Mouse (Mus musculus) urinary bladder, postnatal 14 days (tissue): ENCODE measurements around the gene Hpse2.

Experiments
- DNase-seq: peaks from one replicate; pipeline ENCODE4 v3.0.0; 2021; ENCODE audit warnings: low spot score

The Hpse2 gene

DNA sequence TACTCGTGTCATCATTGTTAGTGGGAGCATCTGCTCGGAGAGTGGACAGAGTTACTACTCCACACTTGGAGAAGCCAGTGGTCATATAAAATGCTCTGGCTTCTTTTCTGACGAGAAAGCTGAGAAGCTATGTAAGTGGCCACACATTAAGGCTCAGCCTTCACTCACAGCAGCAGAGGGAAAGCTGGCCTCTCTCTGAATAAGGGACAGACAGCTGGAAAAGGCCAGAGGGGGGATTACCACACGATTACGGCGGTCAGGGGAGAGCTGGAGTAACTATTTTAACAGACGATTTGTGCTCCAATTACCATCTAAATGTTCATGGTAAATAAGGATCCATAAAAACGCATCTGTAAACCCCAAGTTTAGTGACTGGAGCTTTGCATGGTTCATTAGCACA lies 232.1 kb downstream of the Hpse2 start:
- peak; percentile 3 for DNase-seq

DNA sequence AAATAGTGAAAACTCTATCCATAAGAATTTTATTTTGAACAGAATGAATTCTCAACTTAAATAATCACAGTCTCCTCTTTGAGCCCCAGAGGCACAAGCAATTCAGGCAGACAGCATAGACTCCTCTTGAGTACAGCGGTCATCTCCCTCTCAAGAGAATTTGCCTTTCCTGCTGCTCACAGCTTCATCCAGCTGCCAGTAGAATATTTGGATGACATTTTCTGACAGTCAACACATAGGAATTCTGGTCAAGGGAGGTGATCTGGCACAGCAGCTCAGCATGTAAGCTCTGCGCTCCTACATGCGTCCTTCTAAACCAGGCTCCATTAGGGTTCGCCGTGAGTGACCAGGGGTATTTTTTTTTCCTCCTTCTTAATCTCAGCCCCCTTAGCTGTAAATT lies 232.6 kb downstream of the Hpse2 start:
- no peak for DNase-seq

DNA sequence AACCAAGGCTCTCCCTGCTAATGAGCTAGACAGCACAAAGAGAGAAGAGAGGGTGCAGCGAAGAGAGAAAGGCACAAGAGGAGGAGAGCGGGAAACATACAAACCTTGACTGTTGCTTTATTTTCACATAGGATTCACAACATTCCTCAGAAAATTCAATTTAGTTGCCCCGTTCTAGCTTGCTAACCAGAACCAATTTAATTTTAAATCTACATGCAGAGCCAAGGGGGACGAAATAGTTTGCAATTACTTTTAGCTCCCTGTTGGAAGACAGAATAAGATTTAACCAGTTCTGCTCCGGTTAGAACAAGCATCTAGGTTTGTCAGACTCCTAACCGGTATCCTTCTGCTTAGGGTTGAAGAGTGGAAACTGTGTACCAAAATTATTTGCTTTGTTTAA lies 240.3 kb downstream of the Hpse2 start:
- DNase-seq = no peak

DNA sequence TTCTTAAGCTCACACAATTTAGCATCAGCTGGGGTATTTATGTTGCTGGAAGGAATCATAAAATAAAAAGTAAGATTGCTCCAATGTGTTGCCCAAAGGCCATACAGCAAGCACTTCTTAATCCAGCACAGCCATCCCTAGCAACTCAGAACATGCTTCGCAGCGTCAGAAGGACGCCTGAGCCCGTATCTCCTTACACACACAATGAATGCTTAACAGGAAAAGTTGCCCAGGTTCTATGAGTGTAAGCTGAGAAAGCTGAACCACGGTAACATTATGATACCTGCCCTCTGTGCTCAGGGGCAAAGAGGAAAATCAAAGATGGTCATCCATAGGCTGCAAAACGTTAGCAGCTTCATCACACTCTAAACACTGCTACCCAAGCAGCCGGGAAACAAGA lies 241.3 kb downstream of the Hpse2 start:
- DNase-seq = no peak

DNA sequence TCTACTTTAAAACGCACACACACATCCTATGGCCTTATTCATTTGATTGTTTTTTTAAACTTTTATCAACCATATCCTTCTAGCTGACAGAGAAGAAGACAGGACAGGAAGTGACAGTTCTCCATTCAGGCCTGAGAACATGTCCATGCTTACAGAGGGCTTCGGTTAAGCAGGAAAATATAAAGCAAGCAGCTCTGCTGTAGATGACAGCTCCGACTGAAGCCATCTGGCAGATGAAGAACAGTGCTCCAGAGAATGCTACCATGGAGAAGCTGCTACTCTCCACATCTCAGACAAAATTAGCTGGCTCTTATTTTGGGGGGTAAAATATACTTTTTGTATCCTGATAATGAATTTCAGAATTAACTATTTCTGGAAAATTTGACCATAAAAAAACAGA lies 246.5 kb downstream of the Hpse2 start:
- no peak for DNase-seq

DNA sequence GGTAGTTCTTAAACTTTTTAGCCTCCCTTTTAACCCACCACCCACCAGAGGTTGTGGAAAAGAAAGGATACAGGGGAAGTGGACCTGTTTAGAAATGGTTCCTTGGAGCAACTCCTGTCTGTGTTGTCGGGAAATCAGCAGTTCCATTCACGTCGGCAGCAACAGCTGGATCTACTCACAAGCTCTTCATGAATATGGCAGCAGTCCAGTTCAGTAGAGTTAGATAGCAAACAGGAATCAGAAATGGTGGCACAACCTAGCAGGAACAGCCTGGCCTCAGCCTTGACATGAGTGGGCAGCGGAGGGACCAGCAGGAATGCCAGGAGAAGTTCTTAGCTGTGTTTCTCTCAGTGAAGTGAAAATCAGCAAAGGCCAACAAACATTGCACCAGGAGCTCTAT lies 278.4 kb downstream of the Hpse2 start:
- DNase-seq = no peak

DNA sequence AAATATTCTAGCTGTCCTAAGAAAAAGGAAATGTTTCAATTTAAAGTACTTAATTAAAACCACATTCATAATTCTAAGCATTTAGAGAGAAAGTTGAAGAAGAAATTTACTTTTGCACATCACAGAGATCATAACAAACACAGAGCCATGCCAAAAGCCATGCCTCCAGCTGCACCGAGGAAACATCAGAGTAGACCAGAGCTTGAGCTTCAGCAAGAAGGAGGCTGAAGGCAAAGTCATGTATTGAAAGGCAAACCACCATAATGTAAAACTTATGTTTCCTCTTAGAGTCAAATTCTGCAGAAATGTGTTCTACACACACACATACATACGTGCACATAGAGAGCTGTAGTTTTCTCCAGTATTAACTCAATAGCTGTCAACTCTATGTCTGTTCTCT lies 291.2 kb downstream of the Hpse2 start:
- no peak for DNase-seq

DNA sequence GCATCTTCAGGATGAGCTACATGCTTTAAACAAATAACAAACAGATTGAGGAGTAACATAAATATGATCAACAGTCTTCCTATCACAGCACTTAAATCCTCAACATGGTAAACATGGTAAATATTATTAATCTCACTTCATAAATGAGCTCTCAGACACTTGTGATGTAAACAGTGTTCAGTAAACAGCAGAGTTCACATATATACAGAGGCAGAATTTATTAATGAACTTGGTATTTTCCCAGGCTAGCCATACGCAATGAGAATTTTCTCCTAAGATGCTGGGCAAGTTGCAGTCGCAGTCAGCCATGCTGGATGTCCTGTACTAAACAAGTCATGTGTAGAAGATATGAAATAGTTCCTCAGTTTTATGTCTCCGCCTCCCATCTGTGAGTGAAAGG lies 300.9 kb downstream of the Hpse2 start:
- no peak for DNase-seq

DNA sequence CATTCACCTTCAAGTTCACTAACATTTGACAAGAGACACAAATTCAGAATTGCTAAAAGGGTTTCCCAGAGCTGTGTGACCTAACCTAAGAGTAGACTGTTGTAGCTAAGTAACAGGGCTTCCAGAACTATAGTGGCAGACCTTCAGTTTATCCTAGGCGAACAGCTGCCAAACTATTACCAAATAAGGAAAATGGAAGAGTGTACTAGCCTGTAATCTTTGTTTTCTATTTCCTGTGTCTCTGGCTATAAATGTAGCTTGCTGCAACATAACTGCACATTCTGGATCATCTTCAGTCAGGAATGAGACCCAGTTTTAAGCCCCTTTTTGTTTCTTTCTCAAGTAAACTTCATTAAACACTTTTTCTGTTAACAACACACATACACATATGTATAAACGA lies 324.0 kb downstream of the Hpse2 start:
- DNase-seq = no peak

DNA sequence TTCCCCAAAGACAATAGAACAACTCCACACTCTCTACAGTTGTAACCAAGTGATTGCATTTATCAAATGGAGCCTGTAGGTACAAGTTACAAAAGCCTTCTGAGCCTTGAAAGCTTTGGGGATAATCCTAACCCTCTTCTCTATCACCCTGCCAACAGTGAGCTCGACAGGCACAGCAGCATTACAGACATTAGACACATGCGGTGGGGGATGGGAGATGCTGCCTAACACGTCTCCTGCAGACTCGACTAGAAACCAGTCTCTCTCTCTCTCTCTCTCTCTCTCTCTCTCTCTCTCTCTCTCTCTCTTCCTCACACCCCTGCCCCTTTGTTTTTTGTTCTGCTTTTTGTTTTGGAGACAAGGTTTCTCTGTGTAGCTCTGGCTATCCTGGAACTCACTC lies 343.6 kb downstream of the Hpse2 start:
- DNase-seq = no peak

DNA sequence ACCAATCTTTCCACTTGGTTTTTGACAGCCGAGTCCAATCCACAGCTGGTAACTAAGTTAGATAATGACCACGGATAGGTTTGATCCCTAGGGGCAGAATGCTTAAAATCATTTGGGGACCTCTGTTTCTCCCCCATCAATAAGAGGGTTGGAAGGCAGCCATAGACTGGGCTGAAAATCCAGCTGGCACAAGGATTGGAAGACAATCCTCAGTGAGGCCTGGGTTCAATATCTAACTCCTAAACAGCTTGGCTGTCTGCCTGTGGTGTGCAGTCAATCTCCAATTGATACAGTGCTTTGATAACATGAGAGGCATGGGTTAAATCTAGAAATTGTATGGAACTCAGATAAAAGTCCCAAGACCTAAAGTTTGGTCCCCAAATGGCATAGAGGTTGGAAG lies 345.4 kb downstream of the Hpse2 start:
- DNase-seq = no peak

DNA sequence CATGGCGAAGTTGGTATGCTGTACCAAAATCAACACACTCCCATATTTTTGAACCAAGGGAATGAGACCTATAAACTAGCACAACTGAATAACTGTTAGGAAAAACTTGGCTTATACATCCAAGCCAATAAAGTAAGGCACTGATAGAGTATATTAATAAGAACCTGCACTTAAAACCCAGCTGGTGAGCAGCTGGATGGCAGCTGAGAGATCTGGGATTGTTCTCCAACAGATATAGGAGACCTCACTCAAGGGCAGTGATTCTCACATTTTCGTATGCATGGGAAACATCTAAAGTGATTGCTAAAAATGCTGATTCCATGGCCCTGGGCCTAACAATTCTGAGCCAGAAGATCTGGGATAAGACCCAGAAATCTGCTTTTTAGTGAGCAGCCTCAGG lies 345.9 kb downstream of the Hpse2 start:
- DNase-seq = no peak

DNA sequence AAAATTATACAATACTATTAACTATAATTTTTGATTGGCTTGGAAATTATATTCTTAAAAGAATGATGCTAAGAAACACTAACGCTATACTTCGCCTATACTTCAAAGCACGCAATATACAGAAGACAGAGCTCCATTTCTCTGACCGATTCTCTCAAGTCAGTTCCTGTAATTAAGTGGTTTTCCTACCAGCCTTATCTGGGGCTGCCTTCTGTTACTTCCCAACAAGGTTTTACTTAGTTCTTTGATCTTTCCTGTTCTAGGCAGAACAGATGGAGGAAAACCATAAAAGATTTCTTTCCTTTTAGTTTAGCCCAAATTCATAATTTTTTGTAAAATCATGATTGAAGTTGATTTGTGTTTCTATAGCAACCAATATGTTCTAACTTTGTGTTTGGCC lies 351.8 kb downstream of the Hpse2 start:
- no peak for DNase-seq

DNA sequence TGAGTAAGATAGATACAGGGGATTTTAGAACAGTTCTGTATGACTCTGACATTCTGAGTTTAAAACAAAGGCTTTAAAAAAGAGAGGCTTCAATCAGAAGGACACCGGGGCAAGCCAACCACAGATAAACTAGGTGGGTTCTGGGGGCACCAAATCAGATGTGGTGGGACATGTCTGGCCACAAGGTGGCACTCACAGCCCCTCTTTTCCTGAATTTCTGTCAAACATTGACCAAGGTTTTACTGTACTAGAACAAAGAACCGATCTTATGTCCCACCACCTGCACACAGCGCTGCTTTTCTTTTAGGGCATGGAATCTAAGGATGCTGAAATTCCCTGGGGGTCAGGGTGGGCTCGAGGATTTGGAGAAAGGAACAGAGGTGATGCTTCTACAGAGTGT lies 360.9 kb downstream of the Hpse2 start:
- peak; percentile 35 for DNase-seq

DNA sequence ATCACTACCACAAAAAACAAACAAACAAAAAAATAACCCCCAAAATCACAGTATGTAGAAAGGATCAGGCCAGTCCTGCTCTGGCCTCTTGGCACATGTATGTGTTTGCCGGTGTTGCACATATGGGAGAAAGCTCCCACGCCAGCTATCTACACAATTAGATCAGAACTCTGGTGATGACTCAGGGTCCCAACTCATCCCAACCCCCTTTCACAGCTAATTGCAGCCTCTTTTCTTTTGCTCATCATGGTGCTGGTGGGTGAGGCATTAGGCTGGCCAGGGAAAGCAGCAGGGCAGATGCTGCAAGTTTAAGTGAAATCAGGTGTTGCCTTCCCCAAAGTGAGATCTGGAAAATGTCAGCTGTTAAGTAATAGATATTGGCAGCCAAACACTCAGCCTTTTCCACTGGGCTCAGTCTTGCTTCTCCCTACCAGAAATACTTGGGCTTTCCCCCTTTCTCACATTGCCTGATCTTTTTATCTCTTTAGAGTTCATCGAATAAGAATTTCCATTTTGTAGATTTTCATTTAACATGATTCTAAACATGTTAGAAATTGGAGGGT lies 365.5 kb downstream of the Hpse2 start:
- DNase-seq = no peak

DNA sequence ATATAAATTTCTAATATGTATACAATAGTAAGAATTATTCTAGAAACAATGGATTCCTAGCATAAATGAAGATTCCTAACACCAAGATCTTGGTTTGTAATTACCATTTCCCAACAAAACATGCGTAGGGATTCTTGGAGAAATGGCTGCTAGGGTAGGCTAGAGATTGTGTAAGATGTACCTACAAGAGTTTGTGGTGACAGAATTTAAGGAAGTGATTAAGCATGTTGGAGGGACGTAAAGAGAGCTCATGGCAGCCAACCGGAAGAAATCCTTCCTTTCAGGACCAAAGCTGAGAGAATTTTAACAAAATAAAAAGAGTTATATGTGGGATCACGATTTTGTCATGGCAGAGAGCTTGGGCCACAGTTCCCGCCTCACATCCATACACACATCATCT lies 369.4 kb downstream of the Hpse2 start:
- no peak for DNase-seq

DNA sequence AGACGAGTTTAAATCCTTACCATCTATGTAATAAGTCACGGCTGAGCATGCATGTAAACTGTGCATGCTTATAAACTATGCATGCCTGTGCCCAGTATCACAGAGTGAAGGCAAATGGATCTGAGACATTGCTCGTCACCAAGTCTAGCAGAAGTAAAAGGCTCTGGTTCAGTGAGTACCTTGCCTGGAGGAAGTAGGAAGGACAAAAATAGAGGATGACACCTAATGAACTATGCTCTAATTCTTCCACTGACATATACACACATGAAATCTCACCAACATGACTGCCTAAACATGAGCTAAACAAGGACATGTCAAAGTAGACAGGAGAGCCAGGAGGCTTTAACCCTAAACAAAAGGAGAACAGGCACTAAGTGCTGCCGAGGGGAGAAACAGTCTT lies 391.7 kb downstream of the Hpse2 start:
- no peak for DNase-seq

DNA sequence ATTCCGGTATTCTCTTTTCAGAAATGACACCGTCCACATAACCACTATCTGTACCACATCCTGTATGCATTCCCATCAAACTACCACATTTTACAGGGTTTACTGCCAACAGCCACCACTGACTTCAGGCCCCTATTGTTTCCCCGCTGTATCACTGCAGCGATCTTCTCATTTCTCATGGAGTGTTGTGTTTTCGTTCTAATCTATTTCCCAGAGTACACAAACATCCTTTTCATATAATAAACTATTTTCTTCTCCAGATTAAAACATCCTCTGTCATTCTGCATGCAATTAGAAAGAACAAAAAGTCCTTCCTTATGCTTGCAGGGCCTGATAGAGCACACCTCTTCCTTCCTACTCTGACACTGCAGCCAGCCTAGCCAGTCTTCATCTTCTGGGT lies 399.3 kb downstream of the Hpse2 start:
- DNase-seq = no peak

DNA sequence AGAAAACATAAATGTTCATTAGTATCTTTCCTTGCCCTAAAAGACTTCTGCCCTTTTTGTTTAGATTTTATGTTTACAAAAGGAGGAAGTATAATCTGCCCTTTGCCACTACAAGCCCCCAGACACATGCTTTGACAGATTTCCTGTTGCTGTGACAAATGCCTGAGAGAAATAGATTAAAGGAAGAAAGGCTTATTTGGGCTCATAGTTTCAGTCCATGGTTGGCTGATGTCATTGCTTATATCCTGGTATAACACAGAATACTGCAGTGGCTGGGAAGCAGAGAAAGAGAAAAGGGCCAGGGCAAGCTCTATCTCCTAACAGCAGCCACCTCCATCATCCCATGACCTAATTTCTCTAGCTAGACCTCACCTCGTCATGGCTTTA lies 401.8 kb downstream of the Hpse2 start:
- no peak for DNase-seq

DNA sequence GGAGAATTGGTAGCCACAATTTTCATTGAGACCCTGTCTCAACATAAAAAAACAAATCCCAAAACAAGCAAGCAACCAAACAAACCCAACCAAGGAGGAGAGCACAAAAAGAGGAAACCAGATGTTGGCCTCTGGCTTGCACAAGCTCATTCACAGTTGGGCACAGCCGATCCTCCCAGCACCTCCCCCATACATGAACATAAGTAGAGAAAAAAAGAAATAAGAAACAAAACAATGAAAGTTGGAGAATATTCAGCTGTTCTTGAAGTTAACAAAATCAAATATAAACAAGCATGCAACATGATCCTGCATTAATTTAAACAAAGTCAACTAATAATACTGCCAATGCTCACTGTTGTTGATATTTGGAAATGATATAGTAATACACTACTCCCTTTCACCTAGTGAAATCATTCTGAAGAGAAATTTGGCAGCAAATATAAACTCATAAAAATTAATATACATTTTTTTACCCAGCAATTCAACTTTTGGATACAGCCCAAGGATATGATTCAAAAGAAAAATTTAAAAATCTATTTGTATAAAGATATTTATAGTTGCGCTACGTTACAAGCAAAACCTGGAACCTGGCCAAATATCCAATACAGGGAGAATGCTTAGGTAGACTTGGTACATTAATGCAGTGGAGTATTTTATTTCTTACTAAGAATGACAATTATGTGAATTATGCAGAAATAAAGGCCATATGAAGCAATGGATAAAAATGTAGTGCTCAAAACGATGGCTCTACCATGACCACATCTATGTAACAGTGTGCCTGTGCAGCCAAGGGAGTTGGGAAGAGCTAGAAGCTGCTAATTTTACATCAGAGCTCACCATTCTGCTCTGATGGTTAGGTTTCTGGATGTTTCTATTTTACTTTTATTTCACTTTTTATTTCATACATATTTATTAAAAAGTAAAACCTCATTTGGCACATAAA lies 402.5 kb downstream of the Hpse2 start:
- DNase-seq = no peak

DNA sequence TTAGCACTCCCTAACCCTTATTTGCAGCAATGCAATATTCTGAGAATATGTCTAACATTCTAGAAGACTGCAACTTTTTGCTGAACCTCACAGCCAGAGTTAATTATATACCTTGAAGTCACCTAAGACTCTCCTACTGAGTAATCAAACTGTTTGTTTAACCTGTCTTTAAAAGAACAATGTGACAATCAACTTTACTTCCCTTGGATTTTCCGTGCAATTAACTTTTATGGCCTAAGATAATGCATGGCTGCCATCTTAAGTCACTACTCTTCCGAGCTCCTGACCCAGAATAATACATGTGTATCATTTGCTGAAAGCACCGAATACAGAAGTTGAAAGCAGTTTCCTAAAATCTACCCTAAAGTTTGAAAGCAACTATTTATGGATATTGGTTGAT lies 407.6 kb downstream of the Hpse2 start:
- DNase-seq = no peak

DNA sequence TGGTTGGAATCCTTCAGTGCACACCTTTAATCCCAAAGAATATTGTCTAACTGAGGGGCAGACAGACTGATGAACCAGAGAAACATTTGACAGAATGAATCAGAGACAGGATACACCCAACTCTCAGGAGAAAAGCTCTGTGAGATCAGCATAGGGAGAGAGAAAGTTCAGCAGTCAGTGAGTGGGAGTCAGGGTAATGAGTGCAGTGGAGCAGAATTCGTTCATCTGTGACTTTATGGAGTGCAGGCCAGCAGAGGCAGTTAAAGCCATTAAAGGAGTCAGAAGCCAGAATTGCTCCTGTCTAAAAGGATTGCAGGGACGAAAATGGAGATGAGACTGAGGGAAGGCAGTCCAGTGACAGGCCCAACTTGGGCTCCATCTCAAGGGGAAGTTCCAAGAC lies 410.2 kb downstream of the Hpse2 start:
- DNase-seq = no peak

DNA sequence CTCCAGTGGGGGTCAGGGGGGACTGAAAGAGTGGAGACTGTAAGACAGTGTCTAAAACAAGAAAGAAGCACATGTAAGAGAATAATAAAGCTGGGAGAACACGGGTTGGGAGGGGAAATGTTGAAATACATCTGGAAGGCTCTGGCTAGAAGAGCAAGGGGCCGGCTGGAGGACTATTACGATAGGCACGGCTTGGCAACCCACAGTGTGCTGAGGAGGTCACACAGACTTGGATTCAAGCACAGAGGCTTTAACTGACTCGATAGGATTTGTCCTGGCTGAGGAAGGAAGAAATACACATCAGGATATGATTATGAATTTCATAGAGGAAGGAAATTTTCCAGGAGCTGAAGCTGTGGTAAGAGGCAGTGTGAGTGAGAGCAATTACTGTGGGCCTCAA lies 414.4 kb downstream of the Hpse2 start:
- DNase-seq = peak; percentile 8

DNA sequence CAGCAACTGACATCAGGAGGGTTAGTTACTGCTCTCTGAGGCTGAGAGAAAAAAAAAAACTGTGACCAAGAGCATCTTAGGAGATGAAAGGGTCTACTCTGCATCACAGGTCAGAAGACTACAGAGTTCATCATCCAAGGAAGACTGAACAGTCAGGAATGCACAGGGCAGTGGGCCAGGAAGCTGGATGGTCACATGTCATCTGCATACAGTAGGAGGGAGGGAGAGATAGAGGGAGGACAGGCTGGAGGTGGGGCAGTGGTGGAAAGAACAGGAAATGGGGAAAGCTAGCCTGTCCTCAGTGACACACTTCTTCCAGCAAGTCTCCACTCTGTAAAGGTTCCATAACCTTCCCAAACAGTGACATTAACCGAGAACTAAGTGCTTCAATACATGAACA lies 423.0 kb downstream of the Hpse2 start:
- no peak for DNase-seq
